Mouse (Mus musculus) testis, adult 2 months (tissue): Measurements from ENCODE around the gene Gm45208. TPM values are rescaled to one million over a fixed set of nuclear protein-coding genes. Genes with fewer than 3 reads are reported as not detected.
"Not testable (repeated sequence)": the region's sequence is repeated elsewhere in the genome, so short reads cannot be mapped to it uniquely, and the experiment has no call there.

Source experiments
- H3K27ac ChIP-seq: fragments of 200-500 bp; 2 replicates; pipeline ENCODE4 v1.5.1; 2012; ENCODE audit warnings: low read depth, low read length; ENCODE audit not compliant: control insufficient read depth, insufficient read depth
- H3K27me3 ChIP-seq: fragments of 200-500 bp; 2 replicates; pipeline ENCODE4 v1.6.1; 2012; ENCODE audit warnings: mild to moderate bottlenecking, low read length, moderate library complexity; ENCODE audit not compliant: control insufficient read depth, insufficient read depth
- H3K36me3 ChIP-seq: fragments of 200-500 bp; 2 replicates; pipeline ENCODE4 v1.6.1; 2012; ENCODE audit warnings: mild to moderate bottlenecking, low read length; ENCODE audit not compliant: control insufficient read depth, insufficient read depth
- H3K4me1 ChIP-seq: fragments of 200-500 bp; 2 replicates; pipeline ENCODE4 v1.6.1; 2012; ENCODE audit warnings: low read length; ENCODE audit not compliant: control insufficient read depth, insufficient read depth
- H3K4me3 ChIP-seq: fragments of 200-500 bp; 2 replicates; pipeline ENCODE4 v1.5.1; 2012; ENCODE audit warnings: low read depth, mild to moderate bottlenecking, low read length, moderate library complexity, mixed read lengths; ENCODE audit not compliant: control insufficient read depth
- CTCF ChIP-seq: fragments of 200-500 bp; IDR thresholded peaks from 2 replicates; pipeline ENCODE4 v1.5.1; 2012; ENCODE audit warnings: low read depth, mild to moderate bottlenecking, inconsistent platforms, low read length, moderate library complexity; ENCODE audit not compliant: control insufficient read depth, insufficient read depth, insufficient replicate concordance
- POLR2A ChIP-seq: fragments of 200-500 bp; IDR thresholded peaks from 2 replicates; pipeline ENCODE4 v1.6.1; 2012; ENCODE audit warnings: low read depth, mild to moderate bottlenecking, inconsistent platforms, low read length, moderate library complexity; ENCODE audit not compliant: control insufficient read depth
- polyA plus RNA-seq: library from polyadenylated mRNA; depleted of rRNA; stranded (reverse); fragments of >200 nt; gene quantifications from 2 replicates; pipeline ENCODE4 v1.2.3, GENCODE M21; 2012

Gene Gm45208
- polyA plus RNA-seq, 1 experiment: 0.32 TPM

DNA sequence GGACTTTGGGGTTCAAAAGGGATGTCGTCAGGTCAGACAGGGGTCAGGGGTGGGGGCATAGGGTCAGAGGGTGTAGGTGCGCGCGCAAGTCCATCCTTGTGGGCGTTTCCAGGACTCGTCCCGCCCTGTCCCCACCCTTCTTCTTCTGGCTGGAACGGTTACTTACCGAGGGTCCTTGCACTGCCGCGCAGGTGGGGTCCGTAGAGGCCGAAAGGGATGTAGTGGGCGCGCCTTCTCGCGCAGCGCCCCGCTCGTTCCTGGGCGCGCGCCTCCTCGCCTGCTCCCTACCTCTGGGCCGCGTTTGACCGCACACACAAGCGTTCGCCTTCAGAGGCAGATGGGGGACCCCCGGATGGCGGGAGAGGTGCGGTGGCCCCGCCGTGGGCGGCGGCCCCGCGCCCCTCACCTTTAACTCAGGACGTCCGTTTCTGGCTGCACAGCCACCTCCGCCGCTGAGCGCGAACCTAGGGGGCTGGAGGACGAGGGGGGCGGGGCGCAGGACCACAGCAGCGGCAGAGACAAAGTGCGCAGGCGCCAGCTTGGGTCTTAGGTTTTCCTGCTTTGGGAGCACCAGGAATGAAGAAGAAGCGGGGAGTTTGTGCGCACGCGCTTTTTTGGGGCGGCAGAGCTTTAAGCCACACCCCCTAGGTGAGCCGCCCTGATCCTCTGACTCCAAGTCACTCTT lies 28.5 kb downstream of the Gm45208 start, which contains the start of gene Ccdc120:
Gene Ccdc120 (minus strand): TSS at position 474 of the 685 bp plus-strand sequence.
- no peaks in the 10 kb centered on the region for H3K36me3 ChIP-seq
- no peak for TF ChIP-seq CTCF
- TF ChIP-seq POLR2A: no peak
- H3K4me3 ChIP-seq: peak within 1 kb of the TSS; percentile 82
- H3K4me1 ChIP-seq: 0 out of 2 replicates have a peak, but pooled peaks cover 2% of the 10 kb centered on the region
- no peaks in the 10 kb centered on the region for H3K27me3 ChIP-seq
- H3K27ac ChIP-seq: no peak within 1 kb of the TSS

- H3K36me3 ChIP-seq, H3K27me3 ChIP-seq, H3K4me3 ChIP-seq, H3K4me1 ChIP-seq, H3K27ac ChIP-seq: not testable (repeated sequence)
Observed at GRCm38 (mm10) chrX:7753627-7754026, 31.6 kb downstream of the Gm45208 start.

DNA sequence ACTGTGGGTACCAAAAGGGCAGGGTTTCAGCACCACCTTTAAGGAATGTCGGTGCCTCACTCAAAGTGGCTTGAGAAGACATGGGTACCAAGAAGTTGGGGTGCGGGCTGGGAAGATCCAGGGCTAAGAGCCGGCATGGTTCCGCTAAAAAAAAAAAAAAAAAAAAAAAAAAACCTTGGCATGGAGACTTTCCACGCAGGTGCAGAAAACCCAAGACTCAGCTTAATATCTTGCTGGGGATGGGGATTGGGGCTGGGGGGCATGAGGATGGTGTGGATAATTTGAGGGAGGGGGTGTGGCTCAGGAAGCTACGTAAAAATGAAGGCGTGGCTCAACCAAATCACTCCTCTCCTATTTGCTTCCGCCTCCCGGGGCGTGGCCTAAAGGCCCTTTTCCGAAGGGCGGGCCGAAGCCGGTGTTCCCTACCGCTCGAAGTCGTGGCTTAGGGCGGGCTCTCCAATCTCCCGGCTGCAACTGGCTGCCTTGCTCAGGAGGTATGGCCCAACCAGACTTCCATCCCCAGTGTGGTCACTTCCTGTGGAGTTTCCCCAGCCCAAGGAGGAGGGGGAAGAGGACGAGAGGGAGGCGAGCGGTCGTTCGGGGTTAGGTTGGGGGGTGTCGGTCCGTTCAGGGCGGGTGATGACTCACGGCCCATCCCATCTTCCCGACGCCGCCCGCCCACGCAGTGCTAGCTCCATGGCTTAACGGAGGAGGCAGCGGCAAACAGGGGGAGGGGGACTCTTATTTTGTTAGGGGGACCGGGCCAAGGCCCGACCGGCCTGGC lies 40.3 kb downstream of the Gm45208 start, which contains the start of gene Tfe3:
Gene Tfe3 (plus strand): TSS at position 424 of the 784 bp plus-strand sequence.
- Histone ChIP-seq H3K27ac (peak within 1 kb of the TSS; percentile 51), H3K36me3 (no peaks in the 10 kb centered on the region), H3K4me1 (peaks cover 7% of the 10 kb centered on the region), H3K4me3 (peak within 1 kb of the TSS; percentile 88), H3K27me3 (no peaks in the 10 kb centered on the region)
- TF ChIP-seq POLR2A (peak; percentile 38; the same call in 1 of the 2 replicates), CTCF (no peak)

DNA sequence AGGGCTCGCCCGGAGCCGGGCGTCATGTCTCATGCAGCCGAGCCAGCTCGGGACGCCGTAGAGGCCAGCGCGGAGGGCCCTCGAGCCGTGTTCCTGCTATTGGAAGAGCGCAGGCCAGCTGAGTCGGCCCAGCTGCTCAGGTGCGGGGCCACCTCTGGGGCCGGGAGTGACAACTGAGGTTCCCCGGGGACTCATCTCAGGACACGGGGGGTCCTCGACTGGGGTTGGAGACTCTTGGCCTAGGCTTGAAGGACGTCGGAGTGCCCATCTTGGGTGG lies 40.8 kb downstream of the Gm45208 start:
- Histone ChIP-seq H3K4me3 (peak overlapping the region; percentile 88), H3K4me1 (peaks cover 7% of the 10 kb centered on the region), H3K27ac (peak overlapping the region; percentile 51), H3K36me3 (no peaks in the 10 kb centered on the region), H3K27me3 (no peaks in the 10 kb centered on the region)
- no peak for TF ChIP-seq CTCF
- TF ChIP-seq POLR2A: no peak

DNA sequence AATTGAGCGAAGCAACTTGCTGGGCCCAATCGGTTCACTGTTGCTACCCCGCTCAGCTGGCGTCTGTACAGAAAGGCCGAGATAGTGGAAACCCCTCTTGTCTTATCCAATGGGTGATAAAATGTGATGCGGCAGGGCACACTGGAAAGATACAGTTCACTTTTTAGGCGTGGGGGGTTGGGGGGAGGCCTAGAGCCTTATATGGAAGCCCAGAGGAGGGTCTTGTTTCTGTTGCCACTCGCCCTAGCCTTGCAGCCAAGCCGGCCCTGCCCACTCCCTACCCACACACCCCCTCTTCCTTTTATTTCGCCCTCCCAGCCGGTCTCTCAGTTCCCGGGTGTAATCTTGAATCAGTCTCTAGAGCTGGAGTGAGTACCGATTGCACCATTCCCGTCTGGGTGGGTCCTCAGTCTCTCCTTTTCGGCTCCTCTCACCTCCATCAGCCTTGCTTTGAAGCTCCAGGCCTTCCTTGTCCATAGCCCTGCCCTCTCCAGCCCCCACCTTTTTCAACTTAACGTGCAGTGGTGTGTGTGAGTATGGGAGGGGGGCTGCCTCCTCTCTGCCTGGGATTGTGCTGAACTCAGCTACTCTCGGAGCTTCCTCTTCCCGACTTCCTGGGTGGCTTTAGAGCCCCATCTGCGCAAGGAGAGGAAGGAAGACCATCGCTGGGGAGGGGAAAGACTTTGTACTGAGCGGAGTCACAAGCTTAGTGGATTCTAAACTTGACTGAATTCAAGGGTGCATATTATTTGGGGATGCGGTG lies 41.8 kb downstream of the Gm45208 start:
- no peak for TF ChIP-seq POLR2A
- no peak for TF ChIP-seq CTCF
- no peaks in the 10 kb centered on the region for H3K36me3 ChIP-seq
- H3K27ac ChIP-seq: no peak overlapping the region
- H3K4me3 ChIP-seq: peak overlapping the region; percentile 88
- H3K27me3 ChIP-seq: no peaks in the 10 kb centered on the region
- peaks cover 7% of the 10 kb centered on the region for H3K4me1 ChIP-seq

- H3K27me3 ChIP-seq: no peaks in the 10 kb centered on the region
- peak overlapping the region; percentile 7 for H3K4me3 ChIP-seq
- no peak overlapping the region; the same call in 1 of the 2 replicates for H3K27ac ChIP-seq
- H3K36me3 ChIP-seq: no peaks in the 10 kb centered on the region
- TF ChIP-seq CTCF (no peak), POLR2A (no peak)
- peaks cover 7% of the 10 kb centered on the region for H3K4me1 ChIP-seq
Observed at GRCm38 (mm10) chrX:7764657-7765280, 42.7 kb downstream of the Gm45208 start.

DNA sequence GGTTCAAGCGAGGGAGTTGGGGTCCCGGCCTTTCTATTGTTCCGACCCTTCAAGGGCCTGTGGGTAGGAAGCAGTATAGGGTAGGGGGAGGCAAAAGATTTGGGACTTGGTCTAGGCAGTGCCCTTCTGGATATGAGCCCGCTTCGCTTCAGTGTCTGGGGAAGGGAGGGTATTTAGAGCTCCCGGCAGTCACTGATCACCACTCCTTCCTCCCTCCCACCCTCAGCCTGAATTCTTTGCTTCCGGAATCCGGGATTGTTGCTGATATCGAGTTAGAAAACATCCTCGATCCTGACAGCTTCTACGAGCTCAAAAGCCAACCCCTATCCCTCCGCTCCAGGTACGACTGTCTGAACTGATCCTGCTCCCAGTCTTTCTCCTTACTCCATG lies 43.2 kb downstream of the Gm45208 start:
- H3K4me1 ChIP-seq: peaks cover 7% of the 10 kb centered on the region
- H3K36me3 ChIP-seq: no peaks in the 10 kb centered on the region
- no peak overlapping the region for H3K27ac ChIP-seq
- H3K27me3 ChIP-seq: no peaks in the 10 kb centered on the region
- H3K4me3 ChIP-seq: peak overlapping the region; percentile 1; the same call in 1 of the 2 replicates
- TF ChIP-seq POLR2A (no peak), CTCF (no peak)
